Mouse (Mus musculus): ENCODE measurements around the gene Pigq. TPM values are rescaled to one million over a fixed set of nuclear protein-coding genes. Genes with fewer than 3 reads are reported as not detected.

Pigq gene
- polyA plus RNA-seq, 1 experiment from 2014 or later, result 51.7 TPM

DNA sequence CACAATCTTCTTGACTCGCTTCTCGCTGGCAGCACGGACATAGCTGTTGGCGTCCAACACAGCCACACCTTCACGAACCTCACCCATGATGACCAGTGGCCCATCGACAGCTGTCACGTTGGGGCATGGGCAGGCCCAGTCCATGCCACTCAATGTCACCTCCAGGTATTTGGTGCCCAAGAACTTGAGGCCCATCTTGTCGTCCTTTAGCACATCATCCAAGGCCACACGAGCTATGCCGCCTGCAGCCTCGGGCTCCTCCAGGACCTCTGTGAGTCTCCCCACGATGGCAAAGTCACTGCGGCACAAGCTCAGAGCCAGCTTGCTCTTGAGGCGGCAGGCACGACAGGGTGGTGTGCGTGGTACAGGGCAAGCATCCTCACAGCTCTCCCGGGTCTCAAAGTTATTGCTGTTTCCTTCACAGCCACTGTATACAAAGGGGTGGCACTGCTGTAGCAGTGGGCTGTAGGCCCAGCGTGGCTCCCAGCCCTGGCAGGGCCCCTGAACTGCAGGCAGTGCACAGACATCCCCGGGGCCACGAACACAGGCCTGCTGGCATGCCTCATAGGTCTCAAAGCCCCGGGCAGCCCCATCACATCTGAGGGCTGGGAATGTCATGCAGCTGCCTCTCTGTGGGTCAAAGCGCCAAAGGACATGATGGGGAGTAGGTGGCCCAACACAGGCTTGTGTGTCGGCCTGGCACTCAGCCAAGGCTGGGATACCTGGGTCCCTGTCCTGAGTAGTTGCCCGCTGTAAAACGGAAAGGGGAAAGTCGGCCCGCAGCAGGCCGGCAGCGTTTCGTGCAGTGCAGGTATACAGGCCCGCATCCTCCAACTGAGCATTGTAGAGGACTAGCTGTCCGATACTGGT, 66.8 kb downstream of the Pigq start:
- no peaks in the 10 kb centered on the region for H3K9me3 ChIP-seq
- 91% methylated on average over 32 of the region's 32 CpGs for WGBS
- no peak overlapping the region for H3K4me2 ChIP-seq (replicated peaks)
- no peak overlapping the region for H3K9ac ChIP-seq (replicated peaks)
- ATAC-seq (replicated peaks), result no peak
- no peaks in the 10 kb centered on the region for H3K27me3 ChIP-seq
- no peak overlapping the region for H3K4me3 ChIP-seq
- H3K36me3 ChIP-seq, result peaks cover 23% of the 10 kb centered on the region
- H3K27ac ChIP-seq (replicated peaks), result no peak overlapping the region
- peaks cover 35% of the 10 kb centered on the region for H3K4me1 ChIP-seq

DNA sequence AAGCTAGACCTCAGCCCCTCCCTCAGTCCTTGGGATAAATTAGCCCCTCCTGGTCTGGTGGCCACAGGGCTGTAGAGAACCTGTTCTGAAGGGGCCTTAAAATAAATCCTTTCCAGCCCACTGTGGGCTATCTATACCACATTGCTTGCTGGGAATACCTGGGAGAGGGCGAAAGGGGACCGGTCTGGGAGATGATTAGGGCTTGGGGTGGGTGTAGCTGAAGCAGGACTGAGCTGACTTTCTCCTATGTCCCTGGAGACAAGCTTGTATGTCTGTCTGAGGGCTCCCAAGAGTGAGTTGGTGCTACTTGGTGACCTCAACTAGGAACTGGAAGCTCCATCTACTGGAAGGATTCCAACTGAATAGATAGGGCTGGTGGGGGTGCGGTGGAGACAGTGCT, 67.7 kb downstream of the Pigq start:
- Histone ChIP-seq H3K36me3 (peaks cover 20% of the 10 kb centered on the region), H3K4me1 (peaks cover 35% of the 10 kb centered on the region), H3K4me3 (no peak overlapping the region), H3K27ac (replicated peaks) (no peak overlapping the region), H3K27me3 (no peaks in the 10 kb centered on the region), H3K4me2 (replicated peaks) (no peak overlapping the region), H3K9me3 (no peaks in the 10 kb centered on the region), H3K9ac (replicated peaks) (no peak overlapping the region)
- 99% methylated on average over 3 of the region's 3 CpGs for WGBS
- ATAC-seq (replicated peaks), result no peak

Other genes starting within 250 kb of the Pigq start
- gene Gng13, start 227.8 kb downstream of the Pigq start, polyA plus RNA-seq (2015; fragmentation: Nextera tagmentation; extraction: Ambion mirVana), result 1.6 and 1.7 TPM in 2 replicates
- 14.5 and 14.8 TPM in 2 replicates for gene Chtf18, start 217.5 kb downstream of the Pigq start, polyA plus RNA-seq (2015; fragmentation: Nextera tagmentation; extraction: Ambion mirVana)
- gene Rpusd1, start 217.3 kb downstream of the Pigq start, polyA plus RNA-seq (2015; fragmentation: Nextera tagmentation; extraction: Ambion mirVana), result 24.2 and 26.3 TPM in 2 replicates
- gene Mslnl, start 208.9 kb downstream of the Pigq start, polyA plus RNA-seq (2015; fragmentation: Nextera tagmentation; extraction: Ambion mirVana), result not detected in 2 replicates
- 0.31 and 0.72 TPM in 2 replicates for gene Msln, start 190.6 kb downstream of the Pigq start, polyA plus RNA-seq (2015; fragmentation: Nextera tagmentation; extraction: Ambion mirVana)
- 30.9 and 31.2 TPM in 2 replicates for gene Narfl, start 171.2 kb downstream of the Pigq start, polyA plus RNA-seq (2015; fragmentation: Nextera tagmentation; extraction: Ambion mirVana)
- 115 and 121 TPM in 2 replicates for gene Haghl, start 159.3 kb downstream of the Pigq start, polyA plus RNA-seq (2015; fragmentation: Nextera tagmentation; extraction: Ambion mirVana)
- gene Ccdc78, start 158.4 kb downstream of the Pigq start, polyA plus RNA-seq (2015; fragmentation: Nextera tagmentation; extraction: Ambion mirVana), result 0.17 and 0.26 TPM in 2 replicates
- 71.4 and 84.2 TPM in 2 replicates for gene Fam173a, start 152.0 kb downstream of the Pigq start, polyA plus RNA-seq (2015; fragmentation: Nextera tagmentation; extraction: Ambion mirVana)
- not detected in 2 replicates for gene AC134908.4, start 149.3 kb downstream of the Pigq start, polyA plus RNA-seq (2015; fragmentation: Nextera tagmentation; extraction: Ambion mirVana)
- gene Metrn, start 147.8 kb downstream of the Pigq start, polyA plus RNA-seq (2015; fragmentation: Nextera tagmentation; extraction: Ambion mirVana), result 31.4 and 37.3 TPM in 2 replicates
- gene Fbxl16, start 135.9 kb downstream of the Pigq start, polyA plus RNA-seq (2015; fragmentation: Nextera tagmentation; extraction: Ambion mirVana), result 33.2 and 35.3 TPM in 2 replicates
- gene Wdr24, start 121.3 kb downstream of the Pigq start, polyA plus RNA-seq (2015; fragmentation: Nextera tagmentation; extraction: Ambion mirVana), result 34.2 and 34.3 TPM in 2 replicates
- 65.9 and 67.0 TPM in 2 replicates for gene Jmjd8, start 116.1 kb downstream of the Pigq start, polyA plus RNA-seq (2015; fragmentation: Nextera tagmentation; extraction: Ambion mirVana)
- gene Stub1, start 111.5 kb downstream of the Pigq start, polyA plus RNA-seq (2015; fragmentation: Nextera tagmentation; extraction: Ambion mirVana), result 308 and 313 TPM in 2 replicates
- 29.1 and 30.8 TPM in 2 replicates for gene Rhbdl1, start 107.6 kb downstream of the Pigq start, polyA plus RNA-seq (2015; fragmentation: Nextera tagmentation; extraction: Ambion mirVana)
- 8.3 and 10.1 TPM in 2 replicates for gene Gm20683, start 103.2 kb downstream of the Pigq start, polyA plus RNA-seq (2015; fragmentation: Nextera tagmentation; extraction: Ambion mirVana)
- gene Rhot2, start 100.1 kb downstream of the Pigq start, polyA plus RNA-seq (2015; fragmentation: Nextera tagmentation; extraction: Ambion mirVana), result 15.2 and 16.1 TPM in 2 replicates
- gene Wdr90, start 83.4 kb downstream of the Pigq start, polyA plus RNA-seq (2015; fragmentation: Nextera tagmentation; extraction: Ambion mirVana), result 18.8 and 24.8 TPM in 2 replicates
- gene Mcrip2, start 76.2 kb downstream of the Pigq start, polyA plus RNA-seq (2015; fragmentation: Nextera tagmentation; extraction: Ambion mirVana), result 14.4 and 16.7 TPM in 2 replicates
- gene Mettl26, start 69.9 kb downstream of the Pigq start, polyA plus RNA-seq (2015; fragmentation: Nextera tagmentation; extraction: Ambion mirVana), result 61.8 and 62.0 TPM in 2 replicates
- gene Wfikkn1, start 64.1 kb downstream of the Pigq start, polyA plus RNA-seq (2015; fragmentation: Nextera tagmentation; extraction: Ambion mirVana), result 0.55 and 0.60 TPM in 2 replicates
- 50.8 and 52.6 TPM in 2 replicates for gene Rab40c, start 25.2 kb downstream of the Pigq start, polyA plus RNA-seq (2015; fragmentation: Nextera tagmentation; extraction: Ambion mirVana)
- gene Nhlrc4, start within 50 bp of the Pigq start, polyA plus RNA-seq (2015; fragmentation: Nextera tagmentation; extraction: Ambion mirVana), result not detected in 2 replicates
- 0.09 TPM in 1 of 2 replicates, not detected in the other for gene A930017K11Rik, start 7.6 kb upstream of the Pigq start, polyA plus RNA-seq (2015; fragmentation: Nextera tagmentation; extraction: Ambion mirVana)
- gene Capn15, start 40.9 kb upstream of the Pigq start, polyA plus RNA-seq (2015; fragmentation: Nextera tagmentation; extraction: Ambion mirVana), result 23.9 and 24.8 TPM in 2 replicates
- gene Rab11fip3, start 124.6 kb upstream of the Pigq start, polyA plus RNA-seq (2015; fragmentation: Nextera tagmentation; extraction: Ambion mirVana), result 34.0 and 36.3 TPM in 2 replicates
- 27.7 and 29.1 TPM in 2 replicates for gene Decr2, start 145.4 kb upstream of the Pigq start, polyA plus RNA-seq (2015; fragmentation: Nextera tagmentation; extraction: Ambion mirVana)
- 37.1 and 40.7 TPM in 2 replicates for gene Nme4, start 150.7 kb upstream of the Pigq start, polyA plus RNA-seq (2015; fragmentation: Nextera tagmentation; extraction: Ambion mirVana)
- gene Tmem8, start 168.4 kb upstream of the Pigq start, polyA plus RNA-seq (2015; fragmentation: Nextera tagmentation; extraction: Ambion mirVana), result 2.1 and 2.3 TPM in 2 replicates
- 206 and 217 TPM in 2 replicates for gene Mrpl28, start 178.6 kb upstream of the Pigq start, polyA plus RNA-seq (2015; fragmentation: Nextera tagmentation; extraction: Ambion mirVana)
- gene Axin1, start 193.8 kb upstream of the Pigq start, polyA plus RNA-seq (2015; fragmentation: Nextera tagmentation; extraction: Ambion mirVana), result 11.2 and 17.4 TPM in 2 replicates